Mouse (Mus musculus) intestine, embryonic 15.5 days (tissue): Measurements from ENCODE around the gene Ppp3r2. TPM values are rescaled to one million over a fixed set of nuclear protein-coding genes. Genes with fewer than 3 reads are reported as not detected.

Source experiments
- ATAC-seq: fragments of 200-750 bp; cut with Nextera tagmentation; 2 replicates; pipeline ENCODE4 v1.8.0; 2017; ENCODE audit warnings: moderate TSS enrichment, moderate library complexity
- H3K27ac ChIP-seq: fragments of 300-500 bp; sonication (generic); 2 replicates; pipeline ENCODE4 v1.5.1; 2015; ENCODE audit warnings: mild to moderate bottlenecking, inconsistent platforms
- H3K27me3 ChIP-seq: fragments of 300-500 bp; sonication (generic); replicated peaks from 2 replicates; pipeline ENCODE4 v1.6.1; 2015; ENCODE audit warnings: inconsistent platforms
- H3K36me3 ChIP-seq: fragments of 300-500 bp; sonication (generic); 2 replicates; pipeline ENCODE4 v1.6.1; 2015; ENCODE audit warnings: inconsistent platforms
- H3K4me1 ChIP-seq: fragments of 300-500 bp; sonication (generic); replicated peaks from 2 replicates; pipeline ENCODE4 v1.6.1; 2015; ENCODE audit warnings: inconsistent platforms
- H3K4me2 ChIP-seq: fragments of 300-500 bp; sonication (generic); replicated peaks from 2 replicates; pipeline ENCODE4 v1.6.1; 2015; ENCODE audit warnings: mild to moderate bottlenecking, inconsistent platforms
- H3K4me3 ChIP-seq: fragments of 300-500 bp; sonication (generic); replicated peaks from 2 replicates; pipeline ENCODE4 v1.5.1; 2015; ENCODE audit warnings: inconsistent platforms
- H3K9ac ChIP-seq: fragments of 300-500 bp; sonication (generic); 2 replicates; pipeline ENCODE4 v1.6.1; 2015; ENCODE audit warnings: inconsistent platforms
- H3K9me3 ChIP-seq: fragments of 300-500 bp; sonication (generic); 2 replicates; pipeline ENCODE4 v1.6.1; 2016; ENCODE audit warnings: inconsistent platforms
- WGBS: fragments of 180-500 bp; shearing (Covaris S2); methylation state at CpG from one replicate; pipeline ENCODE4 v1.1.7; 2015; 5-methylcytosine and 5-hydroxymethylcytosine counted together
- polyA plus RNA-seq: library from polyadenylated mRNA; unstranded; fragments of >200 nt; fragmentation: Nextera tagmentation; extraction: Ambion mirVana; gene quantifications from 2 replicates; pipeline ENCODE4 v1.2.1, GENCODE M21; 2015

Ppp3r2 gene
- polyA plus RNA-seq, 1 experiment from 2014 or later, result 0.04 TPM

GRCm38 (mm10) chr4:49639913-49640312 is 41.9 kb downstream of the Ppp3r2 start:
- ATAC-seq, result no peak
- Histone ChIP-seq H3K9me3 (no peaks in the 10 kb centered on the region), H3K36me3 (peaks cover 15% of the 10 kb centered on the region), H3K9ac (no peak overlapping the region), H3K4me2 (no peak overlapping the region), H3K27ac (no peak overlapping the region), H3K4me3 (no peak overlapping the region), H3K27me3 (no peaks in the 10 kb centered on the region), H3K4me1 (no peaks in the 10 kb centered on the region)
- 64% methylated on average over 2 of the region's 2 CpGs for WGBS

GRCm38 (mm10) chr4:49637821-49638220 is 44.0 kb downstream of the Ppp3r2 start:
- Histone ChIP-seq H3K27ac (no peak overlapping the region), H3K4me1 (no peaks in the 10 kb centered on the region), H3K9me3 (no peaks in the 10 kb centered on the region), H3K4me3 (no peak overlapping the region), H3K36me3 (peaks cover 1% of the 10 kb centered on the region; the same call in 1 of the 2 replicates), H3K27me3 (no peaks in the 10 kb centered on the region), H3K9ac (no peak overlapping the region), H3K4me2 (no peak overlapping the region)
- 89% methylated on average over 11 of the region's 11 CpGs for WGBS
- no peak for ATAC-seq

DNA sequence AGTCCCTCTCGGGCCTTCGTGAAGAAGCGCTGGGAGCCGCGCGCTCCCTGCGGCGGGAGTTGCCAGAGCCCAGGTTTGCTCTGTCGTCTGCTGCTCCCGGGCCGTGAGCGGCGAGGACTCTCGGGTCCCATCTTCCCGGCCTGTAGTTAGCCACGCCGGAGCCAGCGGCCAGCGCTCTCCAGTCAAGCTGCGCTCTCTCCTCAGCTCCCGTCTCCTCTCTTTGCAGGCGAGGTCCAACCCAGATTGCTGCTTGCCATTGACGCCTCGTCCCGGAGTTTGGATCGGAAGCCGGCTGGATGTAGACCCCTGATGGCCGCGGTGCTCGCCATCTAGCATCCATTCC is 49.7 kb downstream of the Ppp3r2 start:
- Histone ChIP-seq H3K4me2 (peak overlapping the region; percentile 73), H3K4me1 (no peaks in the 10 kb centered on the region), H3K4me3 (peak overlapping the region; percentile 77), H3K36me3 (no peaks in the 10 kb centered on the region), H3K27ac (peak overlapping the region; percentile 94), H3K27me3 (no peaks in the 10 kb centered on the region), H3K9ac (peak overlapping the region; percentile 87), H3K9me3 (no peaks in the 10 kb centered on the region)
- under 1% methylated on average over 30 of the region's 30 CpGs for WGBS
- peak; percentile 79 for ATAC-seq

GRCm38 (mm10) chr4:49631319-49632138 is 50.3 kb downstream of the Ppp3r2 start, which contains the start of gene Rnf20:
Gene Rnf20 (plus strand): TSS chr4:49632006.
- Histone ChIP-seq H3K4me1 (no peaks in the 10 kb centered on the region), H3K27ac (peak within 1 kb of the TSS; percentile 94), H3K27me3 (no peaks in the 10 kb centered on the region), H3K4me2 (peak within 1 kb of the TSS; percentile 73), H3K9ac (peak within 1 kb of the TSS; percentile 87), H3K36me3 (no peaks in the 10 kb centered on the region), H3K4me3 (peak within 1 kb of the TSS; percentile 77), H3K9me3 (no peaks in the 10 kb centered on the region)
- ATAC-seq, result peak; percentile 98
- 3% methylated on average over 37 of the region's 37 CpGs for WGBS

DNA sequence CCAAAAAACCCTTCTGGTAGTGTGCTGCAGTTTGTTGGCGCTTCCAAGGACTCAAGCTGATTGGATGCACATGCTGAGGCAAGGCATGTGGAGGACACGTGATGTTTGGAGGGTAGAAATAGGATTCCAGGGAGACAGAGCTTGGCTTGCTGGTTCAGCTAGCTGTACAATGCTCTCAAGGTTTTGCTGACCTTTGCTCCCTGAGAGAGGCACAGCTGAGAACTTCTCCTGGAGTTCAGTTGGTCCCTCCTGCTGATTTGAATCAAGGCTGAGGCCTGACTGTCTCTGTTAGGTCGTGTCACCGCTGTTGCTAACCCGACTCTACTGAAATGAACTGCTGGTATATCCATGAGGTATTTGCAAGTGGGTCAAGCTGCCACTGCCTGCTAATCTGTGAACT is 52.9 kb downstream of the Ppp3r2 start:
- Histone ChIP-seq H3K27ac (no peak overlapping the region), H3K27me3 (no peaks in the 10 kb centered on the region), H3K4me3 (no peak overlapping the region), H3K9me3 (no peaks in the 10 kb centered on the region), H3K4me2 (no peak overlapping the region), H3K9ac (no peak overlapping the region), H3K4me1 (no peaks in the 10 kb centered on the region), H3K36me3 (no peaks in the 10 kb centered on the region)
- ATAC-seq, result no peak
- 75% methylated on average over 5 of the region's 5 CpGs for WGBS

Other genes starting within 250 kb of the Ppp3r2 start
- gene Acnat1, start 208.1 kb downstream of the Ppp3r2 start, polyA plus RNA-seq, result 3.3 and 5.3 TPM in 2 replicates
- gene Baat, start 175.5 kb downstream of the Ppp3r2 start, polyA plus RNA-seq, result 0.33 and 0.44 TPM in 2 replicates
- gene Mrpl50, start 160.9 kb downstream of the Ppp3r2 start, polyA plus RNA-seq, result 91.6 and 106 TPM in 2 replicates
- 4.8 and 5.7 TPM in 2 replicates for gene Zfp189, start 160.8 kb downstream of the Ppp3r2 start, polyA plus RNA-seq
- gene Aldob, start 132.5 kb downstream of the Ppp3r2 start, polyA plus RNA-seq, result 330 and 349 TPM in 2 replicates
- gene Tmem246, start 84.1 kb downstream of the Ppp3r2 start, polyA plus RNA-seq, result 21.2 and 22.2 TPM in 2 replicates
- 28.8 and 32.2 TPM in 2 replicates for gene Rnf20, start 50.0 kb downstream of the Ppp3r2 start, polyA plus RNA-seq
- gene Grin3a, start 163.7 kb upstream of the Ppp3r2 start, polyA plus RNA-seq, result 0.68 and 1.0 TPM in 2 replicates